Mouse (Mus musculus) Muller cell, postnatal 12 days (primary cell): ENCODE data around the gene Slc34a2.
A peak's percentile ranks its signal among the peaks of the same experiment; 100 is the strongest.

Source experiments
- DNase-seq: peaks from one replicate; pipeline ENCODE4 v3.0.0-alpha.2; 2015; ENCODE audit errors: inconsistent ontology term

Slc34a2 gene

DNA sequence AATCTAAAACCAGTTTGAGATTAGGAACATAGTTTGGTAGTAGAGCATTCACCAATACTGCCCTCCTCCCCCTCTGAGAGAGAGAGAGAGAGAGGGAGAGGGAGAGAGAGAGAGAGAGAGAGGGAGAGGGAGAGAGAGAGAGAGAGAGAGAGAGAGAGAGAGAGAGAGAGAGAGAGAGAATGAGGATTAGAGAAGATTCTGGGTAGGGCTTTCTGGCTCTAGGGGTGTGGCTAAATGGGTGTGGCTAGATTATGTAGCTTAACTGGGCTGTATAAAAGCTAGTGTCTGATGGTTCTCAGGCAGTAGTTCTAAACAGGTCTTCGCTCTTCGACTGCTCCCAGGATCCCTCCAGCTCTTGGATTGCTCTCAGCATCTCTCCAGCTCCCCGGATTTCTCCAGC, at the start of gene Slc34a2:
Slc34a2 (plus strand) TSS at position 301 of the 400 bp plus-strand sequence.
- DNase-seq: no peak

DNA sequence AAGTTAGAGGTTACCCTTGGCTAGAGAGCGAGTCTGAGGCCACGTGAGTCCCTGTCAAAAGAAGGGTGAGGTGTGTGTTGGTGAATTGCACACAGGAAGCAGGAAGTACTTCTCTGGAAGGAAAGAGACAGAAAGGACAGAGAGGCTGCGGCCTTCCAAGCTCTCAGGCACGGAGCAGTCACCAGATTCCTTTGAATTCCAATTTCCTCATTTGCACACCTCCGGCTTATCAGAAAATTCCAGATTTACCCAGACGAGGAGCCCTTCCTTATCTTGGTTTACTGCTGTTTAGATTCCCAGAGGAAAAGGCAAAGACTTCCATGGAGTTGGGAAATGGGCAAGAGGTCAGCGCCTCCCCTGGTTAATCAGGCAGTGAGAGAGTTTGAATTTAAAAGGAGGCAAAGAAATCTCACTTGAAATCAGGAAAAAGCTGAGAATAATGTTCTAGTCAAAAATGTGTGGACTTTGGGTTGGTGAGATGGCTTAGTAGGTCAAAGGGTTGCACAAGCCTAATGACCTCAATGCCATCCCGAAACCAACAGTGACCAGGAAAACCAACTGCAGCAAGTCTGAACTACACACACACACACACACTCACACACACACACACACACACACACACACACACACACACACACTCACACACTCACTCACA, 47.1 kb upstream of the Slc34a2 start:
- no peak for DNase-seq

DNA sequence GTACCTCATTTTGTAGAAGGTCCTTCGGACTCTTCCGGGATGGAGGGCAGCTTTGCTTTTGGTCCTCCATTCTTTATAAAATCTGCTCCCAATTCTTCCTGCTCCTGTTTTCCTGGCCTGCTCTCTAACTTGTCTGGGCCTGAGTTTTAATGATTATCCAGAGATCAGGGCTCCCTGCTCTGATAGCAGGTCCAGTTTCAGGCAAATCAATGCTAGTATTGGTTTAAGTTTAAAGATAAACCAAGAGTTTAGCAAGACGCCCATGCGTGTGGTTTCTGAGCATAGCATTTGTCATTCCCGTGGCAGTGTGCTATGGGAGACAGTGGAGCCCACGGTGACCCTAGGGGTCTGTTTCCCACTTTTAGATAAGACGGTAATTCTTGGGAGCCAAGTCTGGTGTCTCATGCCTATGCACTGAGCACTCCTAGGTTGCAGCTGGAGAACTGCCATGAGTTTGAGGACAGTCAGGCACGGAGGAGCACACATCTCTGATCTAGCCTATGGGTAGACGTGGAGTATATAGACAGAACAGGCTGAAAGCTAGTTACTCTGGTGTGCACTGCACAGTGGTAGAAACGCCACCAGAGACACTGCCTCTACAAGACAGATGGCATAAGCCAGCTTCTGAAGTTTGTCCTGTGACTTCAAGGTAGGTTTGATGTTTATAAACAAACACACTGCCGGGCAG, 45.5 kb upstream of the Slc34a2 start:
- no peak for DNase-seq

DNA sequence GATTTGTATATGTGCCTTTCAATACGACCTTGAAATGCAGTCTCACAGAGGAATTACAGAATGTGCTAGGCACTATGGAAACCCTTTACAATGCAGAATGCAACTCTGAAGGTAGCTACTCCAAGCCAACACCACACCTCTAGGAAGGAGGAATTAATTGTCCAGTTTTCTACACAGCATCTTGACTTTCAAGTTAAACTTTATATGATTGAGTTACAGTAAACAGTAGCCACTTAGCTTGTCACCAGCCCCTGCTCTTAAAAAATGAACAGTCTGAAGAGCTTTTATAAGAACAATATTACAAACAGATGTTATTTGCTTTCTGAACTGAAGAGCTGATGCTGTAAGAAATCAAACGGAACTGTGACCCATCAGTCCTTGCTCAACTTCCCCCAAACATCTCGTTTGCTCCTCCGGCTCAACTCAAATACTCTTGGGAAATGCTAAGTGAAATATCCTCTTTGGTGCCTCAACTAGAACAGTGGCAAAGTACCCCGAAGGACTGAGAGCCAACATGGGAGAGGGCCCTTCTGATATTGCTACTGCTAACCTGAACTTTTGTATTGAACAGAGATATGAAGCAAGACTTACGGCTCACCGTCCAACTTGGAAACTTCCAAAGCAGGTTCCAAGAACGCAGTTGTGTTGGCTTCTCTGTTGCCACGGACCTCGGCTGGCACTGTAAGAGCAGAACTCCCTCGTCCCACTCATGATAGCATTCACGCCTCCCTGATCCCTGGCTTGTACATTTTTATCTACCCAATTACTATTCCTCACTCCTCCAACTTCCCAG, 44.2 kb upstream of the Slc34a2 start:
- no peak for DNase-seq

DNA sequence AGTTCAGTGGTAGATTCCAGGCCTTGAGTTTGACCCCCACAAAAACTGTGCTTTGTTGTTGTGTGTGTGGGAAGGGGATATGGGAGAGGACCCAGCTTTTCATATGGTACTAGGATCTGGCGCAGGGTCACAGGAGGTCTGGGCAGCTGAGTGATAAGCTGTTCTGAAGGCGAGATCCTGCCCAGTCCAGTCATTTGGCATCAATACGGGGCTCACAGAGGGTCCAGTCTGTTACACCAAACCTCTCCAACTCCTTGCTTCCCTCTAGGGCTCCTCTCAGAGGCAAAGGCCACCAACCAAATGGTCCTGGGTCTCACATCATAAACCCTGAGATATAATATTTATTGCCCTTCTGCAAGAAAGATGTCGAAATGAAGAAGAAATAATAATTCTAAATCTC, 42.4 kb upstream of the Slc34a2 start:
- no peak for DNase-seq

DNA sequence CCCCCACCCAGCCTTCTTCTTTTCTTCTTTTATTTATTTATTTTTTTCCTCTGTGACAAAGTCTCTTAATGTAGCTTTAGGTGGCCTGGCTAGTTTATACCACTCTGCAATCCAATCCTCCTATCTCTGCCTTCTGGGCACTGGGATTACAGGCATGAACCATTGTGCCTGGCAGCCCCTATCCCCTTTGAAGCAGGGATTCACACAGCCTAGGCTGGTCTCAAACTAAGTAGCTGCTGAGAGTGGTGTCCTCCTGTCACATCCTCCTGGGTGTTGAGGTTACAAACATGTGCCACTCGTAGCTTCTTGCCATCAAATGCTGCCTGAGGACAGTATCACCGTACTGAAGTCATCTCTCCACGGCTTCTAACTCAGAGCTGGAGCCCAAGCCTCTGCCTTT, 41.7 kb upstream of the Slc34a2 start:
- DNase-seq: no peak

DNA sequence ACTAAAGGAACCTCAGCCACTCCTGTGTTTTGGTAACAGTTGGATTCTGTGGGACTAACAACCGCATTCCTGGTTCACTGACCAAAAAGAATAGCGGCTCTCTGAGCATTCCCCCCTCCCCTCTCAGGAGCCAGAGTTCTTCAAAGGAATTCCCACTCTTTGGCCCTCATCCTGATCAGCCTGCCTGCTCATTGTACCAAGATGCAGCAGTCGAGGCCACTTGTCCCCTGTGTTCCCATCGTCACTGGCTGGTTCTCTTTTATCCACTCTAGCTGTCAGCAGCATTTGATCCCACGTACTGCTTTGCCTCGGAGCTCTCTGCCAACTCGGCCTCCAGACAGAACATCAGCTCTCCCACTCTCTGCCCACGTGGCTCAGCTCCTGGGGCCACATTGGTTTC, 41.3 kb upstream of the Slc34a2 start:
- peak; percentile 97 for DNase-seq

DNA sequence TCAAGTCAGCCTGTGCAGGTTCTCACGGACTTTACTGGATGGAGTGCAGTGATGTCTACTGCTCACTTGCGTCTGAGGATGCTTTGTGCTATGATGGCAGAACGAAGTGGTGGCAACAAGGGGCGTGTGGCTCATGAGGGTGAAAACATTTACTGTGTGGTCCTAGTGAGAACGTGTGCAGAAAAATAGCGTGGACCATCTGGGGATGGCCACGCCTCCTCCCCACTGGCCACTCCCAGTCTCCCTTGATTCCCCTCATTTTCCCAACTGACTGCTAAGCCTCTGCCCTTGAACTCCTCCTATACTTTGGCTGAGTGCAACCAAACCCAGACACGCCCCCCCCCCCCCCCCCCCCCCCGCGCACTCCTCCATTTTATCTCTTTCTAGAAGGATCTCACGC, 40.8 kb upstream of the Slc34a2 start:
- DNase-seq: no peak

DNA sequence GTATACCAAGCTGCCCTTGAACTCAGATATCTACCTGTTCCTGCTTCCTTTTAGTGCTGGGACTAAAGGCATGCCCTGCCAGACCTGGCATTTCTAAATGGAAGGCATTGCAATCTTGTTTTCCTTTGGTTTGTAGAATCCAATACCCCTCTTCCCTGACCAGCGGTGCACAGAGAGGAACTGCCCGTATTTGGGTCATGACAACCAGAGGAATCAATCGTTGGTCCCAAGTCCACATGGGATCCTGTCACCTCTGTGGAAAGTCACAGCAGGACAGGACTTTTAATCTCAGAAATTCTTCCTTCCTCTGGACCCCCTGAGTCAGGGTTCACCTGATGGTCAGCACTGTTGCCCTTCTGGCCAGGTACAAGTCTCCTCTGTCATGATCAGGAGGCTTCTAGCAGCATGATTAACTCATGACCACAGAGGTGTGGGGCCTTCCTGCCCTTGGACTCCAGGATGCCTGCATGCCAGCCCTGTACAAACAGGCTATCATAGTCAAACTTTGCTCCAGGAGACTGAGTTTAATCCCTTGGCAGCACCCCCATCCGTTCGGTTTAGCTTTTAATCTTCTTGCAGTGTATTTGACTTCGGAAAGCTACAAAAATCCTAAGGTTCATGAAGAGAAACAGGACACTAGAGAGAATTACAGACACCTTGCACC, 39.7 kb upstream of the Slc34a2 start:
- DNase-seq: no peak

DNA sequence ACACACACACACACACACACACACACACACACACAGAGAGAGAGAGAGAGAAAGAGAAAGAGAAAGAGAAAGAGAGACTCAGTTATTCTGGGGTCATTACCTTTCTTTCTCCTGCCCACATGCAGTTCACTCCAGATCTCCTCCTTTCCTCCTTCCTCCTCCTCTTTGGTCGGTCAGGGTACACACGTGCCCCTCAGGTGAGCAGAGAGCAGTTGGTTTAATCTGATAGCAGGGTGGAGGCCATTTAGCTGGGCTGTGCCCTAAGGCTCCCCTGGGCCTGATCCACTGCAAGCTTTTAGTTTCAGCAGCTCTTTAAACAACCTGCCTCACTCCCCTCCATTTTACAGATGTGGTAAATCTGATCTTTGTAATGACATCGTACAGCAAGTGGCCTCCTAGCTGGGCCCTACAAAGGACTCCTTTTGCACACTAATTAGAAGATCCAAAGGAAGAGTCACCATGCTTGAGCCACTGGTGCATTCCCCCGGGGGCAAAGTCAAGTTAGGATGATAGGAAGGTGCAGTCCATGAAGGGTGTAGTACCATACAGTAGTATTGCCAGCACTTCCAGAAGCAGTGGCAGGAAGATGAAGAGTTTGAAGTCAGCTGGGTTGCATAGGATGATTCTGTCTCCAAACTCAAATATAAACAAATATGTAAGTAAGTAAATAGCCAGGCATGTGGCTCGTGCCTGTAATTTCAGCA, 37.6 kb upstream of the Slc34a2 start:
- DNase-seq: no peak

DNA sequence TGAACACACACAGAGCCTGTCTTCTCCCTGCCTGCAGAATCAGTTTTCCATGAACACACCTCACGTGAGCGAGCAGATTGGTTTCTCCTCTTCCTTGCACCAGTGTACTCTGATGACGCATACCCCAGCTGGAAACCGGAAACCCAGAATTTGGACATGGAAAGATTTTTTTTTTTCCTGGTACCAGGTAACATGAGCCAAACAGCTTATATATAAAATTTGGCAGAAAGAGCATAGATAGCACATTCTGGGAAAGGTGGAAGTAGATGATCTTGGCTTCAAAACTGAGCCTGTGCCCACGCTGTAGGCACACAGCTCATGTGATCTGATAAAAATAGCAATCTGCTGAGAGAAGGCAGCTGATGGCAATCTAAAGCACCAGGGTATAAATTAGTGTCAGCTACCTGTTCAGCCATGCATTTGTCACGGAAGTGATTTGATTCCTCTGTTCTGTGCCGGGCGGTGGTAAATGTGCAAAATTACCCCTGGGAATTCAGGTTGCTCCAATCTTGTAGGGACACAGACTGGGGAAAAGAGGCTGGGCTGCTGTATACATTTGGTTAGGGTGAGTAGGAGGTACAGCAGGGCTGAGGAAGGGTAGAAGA, 35.2 kb upstream of the Slc34a2 start:
- no peak for DNase-seq

DNA sequence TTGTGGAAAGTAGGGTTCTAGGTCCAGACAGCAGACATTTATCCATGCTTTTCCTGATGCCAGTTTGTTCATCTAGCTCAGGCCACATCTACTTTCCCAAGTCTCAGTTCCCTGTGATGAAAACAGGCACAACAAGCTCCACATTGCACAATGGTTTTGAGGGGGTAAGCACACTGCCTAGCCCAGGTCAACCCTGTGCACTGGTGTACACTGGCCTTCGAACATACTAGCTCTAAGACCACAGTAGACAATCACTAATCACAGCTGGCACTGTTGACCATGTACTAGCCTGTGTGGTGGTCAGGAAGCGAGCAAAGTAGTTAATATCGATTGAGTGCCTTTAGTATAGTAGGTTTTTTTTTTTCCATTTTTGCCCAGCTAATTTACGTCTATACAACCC, 34.4 kb upstream of the Slc34a2 start:
- no peak for DNase-seq

DNA sequence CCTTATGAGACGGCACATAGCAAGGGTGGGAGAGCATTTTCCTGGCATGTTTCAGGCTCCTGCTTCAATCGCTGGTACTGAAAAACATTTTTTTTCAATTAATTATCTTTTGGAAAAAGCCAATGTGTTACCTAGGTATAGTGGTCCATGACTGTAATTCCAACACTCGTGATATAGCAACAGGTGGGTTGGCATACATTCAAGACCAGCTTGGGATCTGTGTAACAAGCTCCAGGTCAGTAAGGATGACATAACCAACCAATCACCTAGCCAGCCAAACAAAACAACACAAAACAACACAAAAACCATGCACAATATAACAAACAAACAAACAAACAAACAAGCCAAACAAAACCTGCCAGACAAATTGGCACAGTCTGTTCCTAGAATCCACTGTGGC, 33.9 kb upstream of the Slc34a2 start:
- no peak for DNase-seq

DNA sequence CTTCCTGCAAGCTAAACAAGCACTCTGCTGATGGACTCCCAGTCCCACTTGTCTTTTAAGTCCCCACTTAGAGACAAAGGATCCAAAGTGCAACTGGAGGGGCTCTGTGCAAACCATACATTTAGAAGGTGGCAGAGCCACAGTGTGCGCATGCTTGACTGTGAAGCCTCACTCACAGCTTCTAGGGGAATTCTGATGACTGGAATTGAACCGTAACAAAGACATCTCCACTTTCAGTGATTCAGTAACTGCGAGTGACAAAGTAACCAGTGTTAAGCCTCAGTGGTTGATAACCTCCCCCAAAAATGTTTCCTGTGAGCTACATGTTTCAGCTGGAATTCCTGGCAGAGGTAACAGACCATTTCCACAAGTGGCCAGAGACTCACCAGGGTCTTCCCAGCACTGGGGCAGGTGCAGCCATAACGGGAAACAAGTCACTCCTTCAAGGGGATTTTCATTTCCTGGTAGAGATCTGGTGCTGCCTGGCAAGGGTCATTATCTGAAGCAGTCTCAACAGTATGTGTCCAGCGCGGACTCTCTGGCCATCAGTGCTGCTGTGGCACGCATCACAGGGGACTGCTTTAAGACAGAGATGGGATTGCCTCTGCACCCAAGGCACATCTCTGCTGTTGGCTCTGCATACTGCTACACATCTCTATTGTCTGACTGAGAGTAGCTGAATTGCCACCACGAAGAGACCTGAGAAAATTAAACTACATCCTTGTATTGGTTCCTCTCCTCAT, 28.7 kb upstream of the Slc34a2 start:
- DNase-seq: peak; percentile 7

DNA sequence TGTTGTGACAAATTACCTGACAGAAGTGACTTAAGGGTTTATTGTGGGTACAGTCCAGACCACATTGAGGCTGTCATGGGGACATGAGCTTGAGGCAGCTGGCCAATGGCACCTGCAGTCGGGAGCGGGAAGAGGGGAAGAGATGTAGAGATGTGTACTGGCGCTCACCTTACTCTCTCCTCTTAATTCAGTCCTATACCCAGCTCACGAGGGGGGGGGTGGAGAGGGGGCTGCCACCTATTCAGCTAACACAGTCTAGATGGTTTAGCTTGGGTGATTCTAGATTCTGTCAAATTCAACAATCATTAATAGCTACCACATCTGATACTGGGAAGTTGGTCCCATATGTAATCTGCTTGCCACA, 28.1 kb upstream of the Slc34a2 start:
- DNase-seq: no peak

DNA sequence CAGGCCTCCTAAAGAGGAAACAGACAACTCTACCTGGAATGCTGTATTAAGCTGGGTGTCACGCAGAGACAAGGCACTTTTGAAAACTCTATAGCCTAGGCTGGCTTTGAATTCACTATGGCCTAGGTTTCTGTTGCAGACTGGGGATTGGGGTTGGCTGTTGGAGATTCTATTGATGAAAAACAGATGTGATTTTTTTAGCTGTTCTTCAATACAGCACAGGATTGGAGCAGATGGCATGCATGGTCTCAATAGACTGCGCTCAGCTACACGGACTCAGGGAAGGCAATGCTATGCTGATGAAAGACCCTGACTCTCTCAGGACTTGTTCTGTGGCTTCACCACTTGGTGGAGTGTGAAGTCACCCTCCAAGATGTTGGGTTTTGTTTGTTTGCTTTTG, 26.6 kb upstream of the Slc34a2 start:
- DNase-seq: no peak

DNA sequence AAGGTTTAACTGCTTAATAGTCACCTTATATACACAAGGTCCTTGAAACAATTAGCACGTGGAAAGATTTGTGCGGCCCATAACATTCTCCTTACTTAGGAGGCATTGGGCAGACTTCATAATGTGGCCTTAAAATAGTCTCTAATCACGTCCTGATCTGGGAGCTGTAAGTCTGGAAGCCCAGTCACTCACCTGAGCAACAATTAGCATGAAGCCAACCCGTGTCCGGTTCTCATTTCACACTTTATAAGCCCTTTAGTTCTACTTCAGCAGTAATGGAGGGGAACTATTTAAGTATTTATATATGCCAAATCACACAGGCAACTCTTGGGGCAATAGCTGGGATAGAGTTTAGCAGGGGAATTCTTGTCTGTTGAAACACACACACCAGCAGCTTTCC, 21.3 kb upstream of the Slc34a2 start:
- no peak for DNase-seq

DNA sequence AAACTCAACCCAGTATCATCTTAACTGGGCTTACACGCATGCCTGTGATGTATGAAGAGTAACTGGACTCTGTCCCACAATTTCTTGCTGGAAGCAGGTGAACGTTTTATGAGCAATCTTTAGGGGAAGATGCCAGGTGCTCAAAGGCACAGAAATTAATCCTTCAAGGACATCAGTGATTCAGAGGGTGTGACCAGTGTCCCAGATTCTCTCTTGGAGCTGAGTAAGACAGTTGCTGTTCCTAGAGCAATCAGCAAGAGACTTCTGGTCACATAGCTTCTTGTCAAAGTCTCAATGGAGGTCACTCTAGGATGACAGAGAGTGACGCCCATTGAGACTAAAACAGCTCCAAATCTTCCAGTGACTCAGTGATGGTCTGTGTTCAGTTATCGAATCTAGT, 19.6 kb upstream of the Slc34a2 start:
- no peak for DNase-seq

DNA sequence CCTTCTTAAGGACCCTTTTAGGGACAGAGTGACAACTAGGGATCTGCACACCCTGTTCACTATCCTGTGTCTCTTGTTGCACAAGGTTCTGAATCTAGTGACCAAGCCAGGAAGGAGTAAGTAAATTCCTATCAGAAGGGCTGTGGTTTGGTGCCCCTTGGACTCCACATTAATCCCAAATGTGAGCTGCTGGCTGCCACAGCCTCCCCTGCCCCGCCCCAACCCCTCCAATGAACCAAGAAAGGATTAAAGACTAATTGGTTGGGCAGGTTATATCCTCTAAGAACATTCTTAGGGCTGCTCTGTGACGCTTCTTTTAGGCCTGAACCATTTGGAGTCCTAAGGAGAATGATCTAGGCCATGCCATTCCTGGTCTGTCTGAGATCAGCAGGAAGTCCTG, 14.4 kb upstream of the Slc34a2 start:
- no peak for DNase-seq

DNA sequence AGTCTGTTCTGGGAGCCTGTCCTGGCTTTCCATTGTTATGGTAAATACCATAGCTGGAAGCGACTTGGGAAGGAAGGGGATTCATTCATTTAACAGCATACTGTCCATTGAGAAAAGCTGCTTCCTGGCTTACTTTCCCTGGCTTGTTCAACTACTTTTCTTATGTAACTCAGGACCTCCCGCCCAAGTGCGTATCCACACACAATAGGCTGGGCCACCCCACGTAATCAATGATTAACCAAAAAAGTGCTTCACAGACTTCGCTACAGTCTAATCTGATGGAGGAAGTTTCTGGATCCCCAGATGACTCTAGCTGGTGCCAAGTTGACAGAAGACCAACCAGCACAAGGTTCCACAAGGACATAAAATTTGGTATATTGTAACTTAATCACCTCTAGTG, 14.0 kb upstream of the Slc34a2 start:
- DNase-seq: no peak
